Mouse (Mus musculus): ENCODE results near the gene Nadk. TPM values are rescaled to one million over a fixed set of nuclear protein-coding genes. Genes with fewer than 3 reads are reported as not detected.

Nadk gene
- polyA plus RNA-seq, 1 experiment from 2014 or later, result 84.5 TPM

DNA sequence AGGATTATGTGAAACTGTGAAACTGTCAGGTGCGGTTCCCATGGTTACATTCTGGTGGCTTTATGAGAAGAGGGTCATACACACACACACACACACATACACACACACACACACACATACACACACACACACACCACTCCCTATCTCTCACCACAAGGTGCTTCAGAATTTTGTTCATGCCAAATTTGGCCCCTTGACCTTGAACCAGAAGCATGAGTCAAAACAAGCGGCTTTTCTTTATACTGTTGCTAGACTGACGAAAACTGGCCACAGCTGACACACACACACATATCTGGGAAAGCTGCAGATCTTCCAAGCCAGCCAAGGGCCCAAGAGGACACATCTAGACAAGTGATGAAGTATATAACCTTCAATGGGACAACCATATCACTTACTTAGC lies 33.6 kb downstream of the Nadk start:
- H3K27me3 ChIP-seq, result no peaks in the 10 kb centered on the region
- no peak overlapping the region for H3K27ac ChIP-seq
- WGBS, result 91% methylated on average over 3 of the region's 3 CpGs
- no peaks in the 10 kb centered on the region for H3K9me3 ChIP-seq
- ATAC-seq (ENCODE audit: low FRiP score), result no peak
- H3K4me1 ChIP-seq (replicated peaks), result peaks cover 5% of the 10 kb centered on the region; the same call in 1 of the 2 replicates
- H3K9ac ChIP-seq, result no peak overlapping the region
- no peak overlapping the region for H3K4me3 ChIP-seq
- H3K36me3 ChIP-seq, result peaks cover 6% of the 10 kb centered on the region; the same call in 1 of the 2 replicates
- H3K4me2 ChIP-seq, result no peak overlapping the region

DNA sequence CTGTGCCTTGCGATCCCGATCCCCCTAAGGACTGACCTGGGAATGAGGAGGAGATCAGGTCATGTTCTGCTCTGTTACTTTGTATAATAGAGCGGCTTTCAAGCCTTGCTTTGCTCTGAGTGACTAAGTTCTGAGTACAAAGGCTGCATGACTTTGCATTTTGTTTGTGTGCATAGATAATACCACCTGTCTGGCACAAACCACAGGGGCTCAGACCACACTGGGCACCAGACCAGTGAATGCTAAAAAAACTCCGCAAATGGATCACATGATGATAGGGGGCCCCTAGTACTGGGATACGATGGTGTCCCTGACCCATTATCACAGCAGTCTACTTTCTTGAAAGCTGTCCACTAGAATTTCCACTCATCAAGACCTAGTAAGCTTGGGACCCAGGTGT lies 34.4 kb downstream of the Nadk start:
- peaks cover 5% of the 10 kb centered on the region; the same call in 1 of the 2 replicates for H3K4me1 ChIP-seq (replicated peaks)
- no peak overlapping the region for H3K4me2 ChIP-seq
- H3K27ac ChIP-seq, result no peak overlapping the region
- H3K4me3 ChIP-seq, result no peak overlapping the region
- no peaks in the 10 kb centered on the region for H3K27me3 ChIP-seq
- 82% methylated on average over 5 of the region's 5 CpGs for WGBS
- ATAC-seq (ENCODE audit: low FRiP score), result no peak
- H3K9ac ChIP-seq, result no peak overlapping the region
- no peaks in the 10 kb centered on the region for H3K36me3 ChIP-seq
- no peaks in the 10 kb centered on the region for H3K9me3 ChIP-seq

DNA sequence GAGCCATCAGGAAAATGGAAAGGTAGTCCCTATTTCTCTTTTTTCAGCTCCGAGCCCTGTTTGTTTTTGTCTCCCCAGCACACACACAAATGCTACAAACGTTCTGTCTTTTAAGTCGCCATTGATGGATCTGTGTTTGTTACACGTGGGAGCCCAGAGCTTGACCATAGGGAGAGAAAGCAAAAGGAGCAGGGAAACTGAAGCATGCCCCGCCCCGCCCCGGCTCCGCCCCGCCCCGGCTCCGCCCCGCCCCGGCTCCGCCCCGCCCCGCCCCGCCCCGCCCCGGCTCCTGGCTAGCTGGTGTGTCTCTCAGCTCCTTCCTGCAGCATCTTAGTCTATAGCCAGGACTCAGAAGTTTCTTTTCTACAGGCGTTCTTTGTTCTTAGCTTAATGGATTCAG lies 36.4 kb downstream of the Nadk start:
- no peak overlapping the region for H3K4me3 ChIP-seq
- no peak overlapping the region for H3K4me2 ChIP-seq
- H3K4me1 ChIP-seq (replicated peaks), result peaks cover 20% of the 10 kb centered on the region
- H3K27me3 ChIP-seq, result no peaks in the 10 kb centered on the region
- no peaks in the 10 kb centered on the region for H3K36me3 ChIP-seq
- H3K27ac ChIP-seq, result no peak overlapping the region
- WGBS, result 18% methylated on average over 20 of the region's 20 CpGs
- H3K9me3 ChIP-seq, result no peaks in the 10 kb centered on the region
- no peak overlapping the region for H3K9ac ChIP-seq
- ATAC-seq (ENCODE audit: low FRiP score), result no peak

DNA sequence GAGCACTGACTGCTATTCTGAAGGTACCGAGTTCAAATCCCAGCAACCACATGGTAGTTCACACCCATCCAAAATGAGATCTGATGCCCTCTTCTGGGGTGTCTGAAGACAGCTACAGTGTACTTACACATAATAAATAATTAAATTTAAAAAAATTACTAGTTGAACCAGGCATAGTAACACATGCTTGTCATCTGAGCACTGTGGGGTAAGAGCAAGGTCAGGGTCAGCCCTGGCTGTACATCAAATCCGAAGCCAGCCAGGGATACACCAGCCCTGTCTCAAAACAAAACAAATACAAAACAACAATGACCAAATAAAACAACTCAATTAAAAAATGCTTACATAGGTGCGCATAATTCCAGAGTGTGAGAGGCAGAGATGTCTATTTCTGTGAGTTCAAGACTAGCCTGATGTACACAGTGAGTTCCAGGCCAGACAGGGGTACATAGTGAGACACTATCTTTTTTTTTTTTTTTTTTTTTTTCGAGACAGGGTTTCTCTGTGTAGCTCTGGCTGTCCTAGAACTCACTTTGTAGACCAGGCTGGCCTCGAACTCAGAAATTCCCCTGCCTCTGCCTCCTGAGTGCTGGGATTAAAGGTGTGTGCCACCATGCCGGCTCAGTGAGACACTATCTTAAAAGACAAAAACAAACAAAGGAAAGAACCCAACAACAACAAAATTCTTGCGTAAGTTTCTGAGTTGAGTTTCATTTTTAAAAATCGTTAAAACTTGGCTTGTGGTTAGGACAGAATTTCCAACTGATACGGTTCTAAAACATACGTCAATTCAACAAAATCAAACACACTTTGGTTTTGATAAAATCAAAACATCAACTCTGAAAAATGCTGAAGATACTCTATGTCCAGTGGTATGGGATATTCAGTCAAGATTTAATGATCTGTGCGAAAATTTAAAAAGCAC lies 38.0 kb downstream of the Nadk start:
- Histone ChIP-seq H3K36me3 (no peaks in the 10 kb centered on the region), H3K4me2 (peak overlapping the region; percentile 90), H3K9ac (peak overlapping the region; percentile 99), H3K4me1 (replicated peaks) (peaks cover 28% of the 10 kb centered on the region), H3K4me3 (peak overlapping the region; percentile 97), H3K9me3 (no peaks in the 10 kb centered on the region), H3K27me3 (no peaks in the 10 kb centered on the region), H3K27ac (peak overlapping the region; percentile 99)
- 94% methylated on average over 11 of the region's 11 CpGs for WGBS
- no peak for ATAC-seq (ENCODE audit: low FRiP score)

DNA sequence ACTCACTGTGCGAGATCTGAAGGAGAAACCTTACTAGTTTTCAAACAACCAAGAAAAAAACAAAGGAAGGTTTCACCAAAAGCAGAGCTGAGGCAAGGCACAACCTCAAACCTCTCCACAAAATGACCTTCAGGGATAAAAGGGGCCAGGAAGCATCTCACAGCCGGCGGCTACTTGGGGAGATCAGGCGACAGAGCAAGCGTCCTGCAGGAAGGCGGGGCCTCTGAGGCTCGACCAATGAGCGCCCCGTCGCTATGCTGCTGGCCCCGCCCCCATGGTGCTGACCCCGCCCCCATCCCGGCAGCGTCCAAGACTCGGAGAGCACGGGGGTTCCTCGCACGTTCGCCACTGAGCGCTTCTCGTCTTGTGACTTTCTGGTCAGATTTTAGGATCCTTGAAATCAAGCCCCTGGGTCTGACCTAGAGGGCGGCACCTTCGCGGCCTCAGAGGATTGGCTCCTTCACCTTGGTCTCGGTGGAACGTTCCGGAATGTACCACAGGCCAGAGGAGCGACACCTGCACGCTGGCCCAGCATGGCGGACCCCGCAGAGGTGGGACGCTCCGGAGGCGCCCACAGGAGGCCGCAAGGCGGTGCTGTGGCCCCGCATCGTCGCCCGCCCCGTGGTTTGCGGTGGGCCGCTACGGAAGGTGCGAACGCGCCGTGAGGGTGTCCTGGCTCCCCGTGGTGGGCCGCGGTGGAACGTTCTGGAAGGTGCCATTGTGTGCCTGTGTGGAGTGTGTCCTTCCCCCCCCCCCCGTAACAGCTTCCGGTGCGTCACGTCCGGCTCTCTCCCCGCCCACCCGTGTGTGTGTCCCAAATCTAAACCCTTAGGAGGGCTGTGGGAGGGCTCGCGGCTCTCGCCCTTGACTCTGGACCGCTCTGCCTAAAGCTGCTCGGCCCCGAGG lies 39.2 kb downstream of the Nadk start, which contains the start of gene Slc35e2:
TSS of gene Slc35e2 (plus strand) at position 326 of the 906 bp plus-strand sequence.
- peak; percentile 97 for ATAC-seq (ENCODE audit: low FRiP score)

GRCm38 (mm10) chr4:155601997-155602456 lies 39.8 kb downstream of the Nadk start:
- 3% methylated on average over 31 of the region's 31 CpGs for WGBS
- Histone ChIP-seq H3K36me3 (peaks cover 7% of the 10 kb centered on the region; the same call in 1 of the 2 replicates), H3K4me3 (peak overlapping the region; percentile 97), H3K4me1 (replicated peaks) (peaks cover 28% of the 10 kb centered on the region), H3K27me3 (no peaks in the 10 kb centered on the region), H3K9me3 (no peaks in the 10 kb centered on the region), H3K9ac (peak overlapping the region; percentile 99), H3K4me2 (peak overlapping the region; percentile 90), H3K27ac (peak overlapping the region; percentile 99)
- ATAC-seq (ENCODE audit: low FRiP score), result no peak

More for the DNA sequence above, 39.2 kb downstream of the Nadk start, which contains the start of gene Slc35e2:
- Histone ChIP-seq H3K27me3 (no peaks in the 10 kb centered on the region), H3K4me1 (replicated peaks) (peaks cover 28% of the 10 kb centered on the region), H3K4me3 (peak within 1 kb of the TSS; percentile 97), H3K9ac (peak within 1 kb of the TSS; percentile 99), H3K9me3 (no peaks in the 10 kb centered on the region), H3K4me2 (peak within 1 kb of the TSS; percentile 90), H3K36me3 (peaks cover 7% of the 10 kb centered on the region; the same call in 1 of the 2 replicates), H3K27ac (peak within 1 kb of the TSS; percentile 99)
- under 1% methylated on average over 63 of the region's 65 CpGs for WGBS

DNA sequence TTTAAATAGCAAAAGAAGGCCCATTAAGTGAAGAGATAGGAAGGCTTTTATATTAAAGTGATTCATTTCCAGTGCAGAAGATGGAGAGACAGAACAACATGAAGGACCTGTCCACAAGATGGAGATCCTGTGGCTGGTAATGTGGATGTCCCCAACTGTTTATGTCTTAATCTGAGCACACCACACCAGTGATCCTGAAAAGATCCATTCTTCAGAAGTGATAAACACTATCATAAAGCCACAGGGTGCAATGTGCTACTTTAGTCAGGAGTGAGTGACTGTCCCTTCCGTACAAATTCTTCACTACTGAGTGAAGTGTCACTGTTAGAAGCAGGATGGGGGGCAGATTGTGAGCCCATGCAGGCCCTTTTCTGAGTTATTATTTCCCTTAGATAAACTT lies 40.6 kb downstream of the Nadk start:
- Histone ChIP-seq H3K4me1 (replicated peaks) (peaks cover 28% of the 10 kb centered on the region), H3K9me3 (no peaks in the 10 kb centered on the region), H3K36me3 (peaks cover 7% of the 10 kb centered on the region; the same call in 1 of the 2 replicates), H3K9ac (peak overlapping the region; percentile 99), H3K4me3 (peak overlapping the region; percentile 97), H3K27me3 (no peaks in the 10 kb centered on the region), H3K27ac (no peak overlapping the region), H3K4me2 (peak overlapping the region; percentile 90)
- WGBS, result 95% methylated on average over 1 of the region's 1 CpGs
- no peak for ATAC-seq (ENCODE audit: low FRiP score)

DNA sequence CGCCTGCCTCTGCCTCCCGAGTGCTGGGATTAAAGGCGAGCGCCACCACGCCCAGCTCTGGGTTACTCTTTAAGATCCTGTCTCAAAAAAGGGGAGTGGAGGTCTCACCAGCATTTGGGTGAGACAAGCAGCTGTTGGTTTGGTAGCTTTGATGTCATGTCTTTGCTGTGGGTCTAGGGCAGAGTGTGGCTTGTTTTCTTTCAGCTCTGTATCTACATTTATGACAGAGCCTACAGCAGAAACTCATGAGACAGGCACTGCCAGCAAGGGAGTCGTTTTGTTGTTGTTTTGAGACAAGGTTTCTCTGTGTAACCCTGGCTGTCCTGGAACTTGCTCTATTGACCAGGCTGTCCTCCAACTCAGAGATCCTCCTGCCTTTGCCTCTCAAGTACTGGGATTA lies 41.6 kb downstream of the Nadk start:
- Histone ChIP-seq H3K9ac (no peak overlapping the region), H3K9me3 (no peaks in the 10 kb centered on the region), H3K36me3 (peaks cover 7% of the 10 kb centered on the region; the same call in 1 of the 2 replicates), H3K4me3 (no peak overlapping the region), H3K4me1 (replicated peaks) (peaks cover 28% of the 10 kb centered on the region), H3K4me2 (no peak overlapping the region), H3K27me3 (no peaks in the 10 kb centered on the region), H3K27ac (no peak overlapping the region)
- 97% methylated on average over 6 of the region's 6 CpGs for WGBS
- ATAC-seq (ENCODE audit: low FRiP score), result no peak

DNA sequence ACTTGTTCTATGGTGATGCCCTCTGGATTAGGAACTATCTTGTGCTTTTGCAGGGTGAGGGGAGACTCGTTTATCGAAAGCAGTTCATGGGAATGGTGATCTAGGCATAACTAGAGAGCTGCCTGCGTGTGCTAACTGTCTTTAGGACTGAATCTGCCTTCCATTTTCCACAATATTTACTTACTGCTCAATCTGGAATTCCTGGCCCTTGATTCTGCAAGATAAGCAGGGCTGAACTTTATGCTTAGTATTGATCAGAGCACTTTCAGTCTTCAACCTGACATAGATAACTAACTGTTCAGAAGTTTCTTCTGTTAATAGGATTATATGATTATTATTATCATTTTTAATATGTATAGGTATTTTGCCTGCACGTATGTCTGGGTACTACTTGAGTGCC lies 43.0 kb downstream of the Nadk start:
- Histone ChIP-seq H3K4me3 (no peak overlapping the region), H3K27me3 (no peaks in the 10 kb centered on the region), H3K27ac (no peak overlapping the region), H3K4me1 (replicated peaks) (peaks cover 26% of the 10 kb centered on the region), H3K9me3 (no peaks in the 10 kb centered on the region), H3K9ac (no peak overlapping the region; the same call in 1 of the 2 replicates), H3K4me2 (no peak overlapping the region), H3K36me3 (peaks cover 12% of the 10 kb centered on the region)
- ATAC-seq (ENCODE audit: low FRiP score), result no peak
- WGBS, result 95% methylated on average over 4 of the region's 4 CpGs

DNA sequence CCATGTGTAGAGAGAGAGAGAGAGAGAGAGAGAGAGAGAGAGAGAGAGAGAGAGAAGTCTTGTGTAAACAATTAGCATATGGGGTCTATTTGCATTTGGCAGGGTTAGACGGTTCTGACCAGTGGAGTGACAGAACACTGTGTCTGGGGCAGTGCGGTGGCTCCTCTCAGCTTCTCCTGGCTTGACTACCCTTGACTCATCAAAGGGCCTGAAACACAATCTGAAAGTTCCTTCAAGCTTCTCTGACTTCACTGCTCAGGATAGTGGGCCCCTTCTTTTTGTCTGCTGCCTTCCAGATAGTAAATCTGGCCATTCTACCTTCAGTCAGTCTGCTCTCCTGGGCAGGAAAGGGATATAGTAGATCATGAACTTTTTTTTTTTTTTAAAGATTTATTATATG lies 44.6 kb downstream of the Nadk start:
- Histone ChIP-seq H3K27me3 (no peaks in the 10 kb centered on the region), H3K36me3 (peaks cover 26% of the 10 kb centered on the region), H3K4me2 (no peak overlapping the region), H3K4me3 (no peak overlapping the region), H3K9me3 (no peaks in the 10 kb centered on the region), H3K27ac (no peak overlapping the region), H3K9ac (no peak overlapping the region), H3K4me1 (replicated peaks) (peaks cover 23% of the 10 kb centered on the region)
- ATAC-seq (ENCODE audit: low FRiP score), result no peak
- WGBS, result 70% methylated on average over 2 of the region's 2 CpGs

DNA sequence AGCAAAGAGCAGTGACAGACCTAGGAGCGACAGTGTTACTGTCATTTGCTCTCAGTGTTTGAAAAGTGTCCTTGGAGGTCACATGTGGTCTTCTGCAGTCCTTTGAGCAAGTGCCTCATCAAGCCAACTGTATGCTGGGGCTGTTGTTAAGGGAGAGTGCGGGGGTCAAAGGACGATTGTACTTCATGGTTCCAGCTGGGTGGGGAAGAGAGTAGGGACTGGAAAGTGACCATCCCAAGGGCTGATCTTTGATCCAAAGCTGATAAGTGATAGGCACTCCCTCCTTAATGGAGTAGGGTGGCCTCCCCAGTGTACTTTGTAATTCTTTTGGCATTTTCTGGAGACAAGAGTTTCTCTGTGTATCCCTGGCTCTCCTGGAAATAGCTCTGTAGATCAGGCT lies 49.7 kb downstream of the Nadk start:
- no peaks in the 10 kb centered on the region for H3K27me3 ChIP-seq
- no peak overlapping the region for H3K9ac ChIP-seq
- no peaks in the 10 kb centered on the region for H3K4me1 ChIP-seq (replicated peaks)
- H3K27ac ChIP-seq, result no peak overlapping the region
- no peak overlapping the region for H3K4me2 ChIP-seq
- ATAC-seq (ENCODE audit: low FRiP score), result no peak
- WGBS, result 97% methylated on average over 3 of the region's 3 CpGs
- peaks cover 65% of the 10 kb centered on the region for H3K36me3 ChIP-seq
- H3K9me3 ChIP-seq, result no peaks in the 10 kb centered on the region
- no peak overlapping the region for H3K4me3 ChIP-seq

DNA sequence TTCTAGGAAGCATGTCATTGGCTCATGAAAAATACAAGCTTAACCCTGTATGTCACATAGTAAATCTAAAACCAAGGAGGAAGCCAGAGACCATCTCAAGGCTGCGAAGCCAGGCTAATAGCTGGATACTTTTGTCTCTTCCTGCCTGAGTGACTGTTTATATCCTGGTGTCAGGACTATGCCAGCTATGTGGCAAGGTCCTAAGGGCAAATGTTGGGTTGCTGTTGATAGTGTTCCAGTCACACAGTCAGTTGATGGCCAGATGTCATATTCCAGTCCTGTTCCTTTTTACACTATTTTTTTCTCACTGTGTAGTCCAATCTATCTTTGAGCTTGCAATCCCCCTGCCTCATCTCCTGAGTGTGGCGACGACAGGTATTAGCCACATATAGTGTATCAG lies 51.1 kb downstream of the Nadk start:
- Histone ChIP-seq H3K36me3 (peaks cover 79% of the 10 kb centered on the region), H3K9ac (no peak overlapping the region), H3K9me3 (no peaks in the 10 kb centered on the region), H3K4me1 (replicated peaks) (no peaks in the 10 kb centered on the region), H3K4me2 (no peak overlapping the region), H3K27ac (no peak overlapping the region), H3K27me3 (no peaks in the 10 kb centered on the region), H3K4me3 (no peak overlapping the region)
- WGBS, result 96% methylated on average over 3 of the region's 3 CpGs
- ATAC-seq (ENCODE audit: low FRiP score), result no peak
